Mouse (Mus musculus): ENCODE measurements at regions not wholly inside any gene's neighbourhood (a gene's known extent, or its start where the extent isn't known, plus 50 kb on each side); places are given as distances from the start of the nearest gene placed in this dataset.

DNA sequence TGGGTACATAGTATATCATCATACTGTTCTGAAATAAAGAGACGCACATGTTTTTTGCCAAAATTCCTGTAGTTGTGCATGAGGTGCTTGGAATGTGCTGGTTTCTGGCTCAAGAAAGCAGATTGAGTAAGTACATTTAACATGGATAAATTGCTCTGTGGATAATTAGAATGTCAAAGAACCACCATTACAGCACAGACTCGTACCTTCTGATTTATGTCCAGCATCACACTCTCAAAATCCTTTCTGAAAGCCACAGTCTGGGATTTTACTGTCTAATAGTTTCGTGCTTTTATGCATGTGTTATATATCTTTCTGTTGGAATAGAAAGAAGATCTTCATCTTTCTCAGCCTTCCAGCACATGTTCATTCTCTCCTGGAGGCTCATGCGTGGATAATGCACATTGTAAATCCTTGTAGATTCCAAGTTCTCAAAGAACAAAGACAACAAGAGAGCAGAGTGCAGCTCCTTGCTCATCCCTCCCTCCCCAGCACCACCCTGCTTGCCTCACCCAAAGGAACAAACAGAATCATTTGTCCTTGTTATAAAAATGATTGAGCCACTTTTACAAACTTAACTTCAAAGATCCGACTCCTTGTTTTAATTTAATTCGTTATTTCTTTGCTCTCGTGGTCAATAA, 348.9 kb upstream of the Ctso start:
- WGBS: 43% methylated on average over 7 of the region's 7 CpGs
- peaks cover 4% of the 10 kb centered on the region; the same call in 1 of the 2 replicates for H3K9me3 ChIP-seq
- ATAC-seq (ENCODE audit: low FRiP score, low read depth): no peak

DNA sequence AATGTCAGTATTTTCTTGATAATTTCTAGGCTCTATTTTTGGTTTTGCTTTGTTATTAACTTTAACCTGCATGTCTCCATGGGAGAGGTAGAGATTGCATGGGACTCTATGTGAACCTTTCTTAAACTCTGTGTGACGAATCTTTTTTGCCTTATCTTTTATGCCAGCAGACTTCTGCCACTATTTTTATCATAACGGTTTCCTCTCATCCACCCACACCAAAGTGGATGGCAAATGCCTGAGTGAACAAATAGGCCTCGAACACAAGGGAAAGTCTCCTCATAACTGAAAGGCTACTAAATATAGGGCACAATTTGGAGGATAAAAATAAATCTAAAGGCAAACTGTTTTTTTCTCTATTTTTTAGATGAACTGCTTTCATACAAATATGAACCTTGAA, 343.3 kb upstream of the Ctso start:
- Histone ChIP-seq H3K27me3 (no peaks in the 10 kb centered on the region), H3K27ac (no peak overlapping the region), H3K9ac (no peak overlapping the region), H3K4me1 (no peaks in the 10 kb centered on the region), H3K9me3 (peaks cover 4% of the 10 kb centered on the region; the same call in 1 of the 2 replicates), H3K36me3 (no peaks in the 10 kb centered on the region), H3K4me3 (no peak overlapping the region), H3K4me2 (replicated peaks) (no peak overlapping the region)
- whole genome bisulfite sequencing: 88% methylated on average over 3 of the region's 3 CpGs
- no peak for ATAC-seq (ENCODE audit: low FRiP score, low read depth)

More for the DNA sequence above, 348.9 kb upstream of the Ctso start:
- Histone ChIP-seq H3K27ac (no peak overlapping the region), H3K4me2 (replicated peaks) (no peak overlapping the region), H3K27me3 (no peaks in the 10 kb centered on the region), H3K4me1 (no peaks in the 10 kb centered on the region), H3K9ac (no peak overlapping the region), H3K4me3 (no peak overlapping the region), H3K36me3 (no peaks in the 10 kb centered on the region)

DNA sequence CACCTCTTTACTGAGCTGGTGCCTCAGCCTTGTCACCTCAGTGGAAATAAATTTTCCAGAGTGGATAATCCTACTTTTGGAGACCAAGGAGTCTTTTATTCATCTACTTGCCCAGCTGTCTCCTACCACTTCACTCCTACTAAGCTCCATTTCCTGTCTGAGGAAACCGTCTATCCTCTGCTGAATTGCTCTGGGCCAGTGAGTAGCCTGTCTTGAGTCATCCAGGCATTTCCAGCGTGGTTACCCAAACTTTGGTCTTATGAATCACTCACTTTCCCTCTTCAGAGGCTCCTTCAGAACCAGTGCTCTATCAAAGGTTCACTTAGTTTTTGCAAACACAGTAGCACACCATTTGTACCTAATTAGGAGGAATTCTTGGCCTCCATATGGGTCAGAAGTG, 303.2 kb upstream of the Ctso start:
- 40% methylated on average over 2 of the region's 2 CpGs for WGBS
- ATAC-seq (ENCODE audit: low FRiP score, low read depth): no peak
- H3K9me3 ChIP-seq: no peaks in the 10 kb centered on the region
- no peaks in the 10 kb centered on the region for H3K36me3 ChIP-seq
- H3K27me3 ChIP-seq: no peaks in the 10 kb centered on the region
- H3K4me1 ChIP-seq: no peaks in the 10 kb centered on the region
- no peak overlapping the region for H3K4me3 ChIP-seq
- no peak overlapping the region for H3K27ac ChIP-seq
- no peak overlapping the region for H3K9ac ChIP-seq
- no peak overlapping the region for H3K4me2 ChIP-seq (replicated peaks)

DNA sequence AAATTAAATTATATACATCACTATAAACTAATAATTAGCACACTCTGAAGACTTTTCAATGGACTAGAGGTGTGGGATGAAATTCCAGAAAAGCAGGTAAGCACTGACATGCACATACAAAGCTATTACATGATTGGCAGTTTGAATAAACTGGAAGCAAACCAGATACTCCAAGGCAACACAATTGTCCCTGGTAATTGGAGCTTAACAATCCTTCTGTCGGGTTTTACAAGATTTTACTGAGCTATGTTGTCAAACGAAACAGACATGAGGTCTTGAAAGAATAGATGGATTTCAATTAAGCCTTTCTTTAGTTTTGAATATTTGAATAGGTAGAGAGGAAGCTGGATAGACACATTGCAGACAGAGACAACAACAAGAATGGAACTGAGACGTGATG, 273.9 kb upstream of the Ctso start:
- H3K4me1 ChIP-seq: no peaks in the 10 kb centered on the region
- H3K27me3 ChIP-seq: no peaks in the 10 kb centered on the region
- no peaks in the 10 kb centered on the region for H3K9me3 ChIP-seq
- H3K9ac ChIP-seq: no peak overlapping the region
- H3K27ac ChIP-seq: no peak overlapping the region
- no peak for ATAC-seq (ENCODE audit: low FRiP score, low read depth)
- no peak overlapping the region for H3K4me2 ChIP-seq (replicated peaks)
- WGBS: 40% methylated on average over 3 of the region's 3 CpGs
- no peak overlapping the region for H3K4me3 ChIP-seq
- no peaks in the 10 kb centered on the region for H3K36me3 ChIP-seq

DNA sequence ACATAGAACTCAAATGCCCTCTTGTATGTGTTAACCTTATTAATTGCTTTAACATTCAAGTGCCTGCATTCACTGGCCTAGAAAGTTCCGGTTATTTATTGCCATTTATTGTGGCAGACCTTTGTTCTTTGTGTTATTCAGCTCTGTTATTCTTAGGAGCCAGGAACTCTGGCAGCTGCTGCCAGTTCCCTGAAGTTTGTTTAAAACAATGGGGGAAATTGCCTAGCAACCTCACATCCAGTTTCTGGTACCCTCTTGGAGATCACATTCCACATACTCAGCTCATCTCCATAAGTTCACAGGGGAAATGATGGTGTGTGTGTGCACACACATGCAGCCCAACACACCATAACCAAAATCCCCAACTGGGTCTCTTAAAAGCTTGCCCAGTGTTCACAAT, 270.8 kb upstream of the Ctso start:
- no peak for ATAC-seq (ENCODE audit: low FRiP score, low read depth)
- Histone ChIP-seq H3K36me3 (no peaks in the 10 kb centered on the region), H3K9me3 (no peaks in the 10 kb centered on the region), H3K4me3 (no peak overlapping the region), H3K27me3 (no peaks in the 10 kb centered on the region), H3K4me1 (no peaks in the 10 kb centered on the region), H3K9ac (no peak overlapping the region), H3K27ac (no peak overlapping the region), H3K4me2 (replicated peaks) (no peak overlapping the region)
- WGBS: 33% methylated on average over 1 of the region's 1 CpGs

DNA sequence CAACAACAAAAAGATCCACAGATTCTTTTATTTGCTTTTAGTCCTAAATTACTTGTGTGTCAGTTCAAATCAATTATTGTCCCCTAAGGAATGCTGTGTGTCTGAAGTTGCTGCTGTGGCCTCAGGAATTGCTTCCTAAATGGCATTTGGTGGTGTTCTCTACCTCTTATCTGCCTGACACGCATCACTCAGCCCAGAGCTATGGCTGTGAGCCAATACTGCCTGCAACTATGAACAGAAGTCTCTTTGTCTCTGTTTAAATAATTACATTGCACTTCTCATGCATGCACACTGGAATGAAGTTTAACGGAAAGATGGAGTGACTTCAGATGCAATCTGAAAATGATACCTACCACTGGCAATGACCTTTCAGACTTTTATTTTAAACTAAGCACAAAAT, 266.1 kb upstream of the Ctso start:
- ATAC-seq (ENCODE audit: low FRiP score, low read depth): no peak
- Histone ChIP-seq H3K4me3 (no peak overlapping the region), H3K9me3 (no peaks in the 10 kb centered on the region), H3K27ac (no peak overlapping the region), H3K9ac (no peak overlapping the region), H3K4me1 (no peaks in the 10 kb centered on the region), H3K27me3 (no peaks in the 10 kb centered on the region), H3K36me3 (no peaks in the 10 kb centered on the region), H3K4me2 (replicated peaks) (no peak overlapping the region)
- WGBS: 39% methylated on average over 2 of the region's 2 CpGs

DNA sequence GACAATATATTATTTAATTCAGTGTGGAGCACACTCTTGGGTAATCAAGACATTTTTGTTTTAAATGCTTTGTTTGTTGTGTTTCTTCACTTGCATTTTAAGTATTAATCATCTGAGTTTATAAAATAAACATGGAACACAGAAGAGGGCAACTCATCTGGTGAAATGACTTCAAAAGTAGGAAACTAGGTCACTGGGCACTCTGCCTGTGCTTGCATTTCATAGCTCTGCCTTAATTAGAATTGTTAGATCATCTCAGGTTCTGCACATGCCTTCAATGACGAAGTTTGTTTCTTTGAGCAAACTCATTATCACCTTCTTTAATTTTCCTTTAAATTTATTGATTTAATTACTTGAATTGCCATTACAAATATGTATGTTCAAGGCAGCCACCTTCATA, 255.8 kb upstream of the Ctso start:
- ATAC-seq (ENCODE audit: low FRiP score, low read depth): no peak
- H3K4me3 ChIP-seq: no peak overlapping the region
- no peaks in the 10 kb centered on the region for H3K27me3 ChIP-seq
- no peaks in the 10 kb centered on the region for H3K36me3 ChIP-seq
- WGBS: 40% methylated on average over 1 of the region's 1 CpGs
- no peak overlapping the region for H3K27ac ChIP-seq
- no peak overlapping the region for H3K9ac ChIP-seq
- no peaks in the 10 kb centered on the region for H3K4me1 ChIP-seq
- H3K9me3 ChIP-seq: no peaks in the 10 kb centered on the region
- no peak overlapping the region for H3K4me2 ChIP-seq (replicated peaks)

DNA sequence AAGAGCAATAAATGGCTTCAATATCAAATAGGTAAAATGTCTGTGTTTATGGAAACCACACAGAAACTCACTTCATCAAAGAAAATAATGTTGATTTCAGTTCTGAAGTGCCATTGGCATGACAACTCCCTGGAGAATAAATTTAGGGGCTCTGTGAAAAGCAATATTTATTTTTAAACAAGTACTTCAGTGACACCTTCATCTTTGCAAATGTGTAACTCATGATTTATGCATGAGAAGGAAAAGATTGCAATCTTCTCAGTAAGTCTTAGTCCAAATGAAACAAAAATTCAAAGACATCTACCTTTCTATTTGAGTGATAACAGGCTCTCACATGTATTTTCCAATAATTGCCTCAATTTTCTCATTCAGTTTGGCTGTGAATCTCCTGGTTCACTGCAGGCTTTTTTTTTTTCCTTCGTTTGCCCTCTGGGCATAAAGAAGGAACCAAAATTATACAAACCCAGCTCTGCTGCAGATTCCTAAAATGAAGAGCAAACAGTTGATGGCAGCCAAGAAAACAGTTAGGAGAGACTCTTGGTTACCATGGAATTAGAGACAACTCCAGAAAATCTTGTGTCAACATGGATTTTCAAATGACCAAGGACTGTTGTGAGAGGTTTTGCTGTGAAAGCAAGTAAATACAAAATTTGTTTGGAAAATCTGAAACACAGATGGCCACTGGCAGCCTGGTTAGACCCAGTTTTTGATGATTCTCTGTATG, 230.3 kb upstream of the Ctso start:
- no peaks in the 10 kb centered on the region for H3K9me3 ChIP-seq
- no peak overlapping the region for H3K4me3 ChIP-seq
- H3K36me3 ChIP-seq: no peaks in the 10 kb centered on the region
- H3K4me2 ChIP-seq (replicated peaks): no peak overlapping the region
- H3K27me3 ChIP-seq: no peaks in the 10 kb centered on the region
- no peaks in the 10 kb centered on the region for H3K4me1 ChIP-seq
- ATAC-seq (ENCODE audit: low FRiP score, low read depth): no peak
- WGBS: 49% methylated on average over 1 of the region's 1 CpGs
- no peak overlapping the region for H3K27ac ChIP-seq
- no peak overlapping the region for H3K9ac ChIP-seq

DNA sequence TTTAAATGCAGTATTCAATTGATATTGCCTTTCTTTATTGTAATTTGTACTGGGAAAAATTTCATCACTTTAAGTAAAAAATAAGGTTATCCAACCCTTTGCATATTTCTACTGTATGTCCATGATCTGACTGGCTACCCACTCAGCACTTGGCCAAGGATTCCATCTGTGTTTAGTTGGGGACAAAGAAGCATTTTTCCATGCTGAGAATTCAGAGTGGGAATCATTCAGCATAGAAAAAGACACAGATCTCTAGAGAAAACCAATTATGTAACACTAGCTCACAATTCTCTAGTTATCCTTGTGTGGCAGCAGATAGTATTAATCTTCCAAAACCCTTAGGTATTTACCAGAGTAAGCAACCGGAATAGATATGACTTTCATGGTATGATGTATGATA, 213.5 kb upstream of the Ctso start:
- H3K4me2 ChIP-seq (replicated peaks): no peak overlapping the region
- no peaks in the 10 kb centered on the region for H3K4me1 ChIP-seq
- no peak overlapping the region for H3K4me3 ChIP-seq
- no peaks in the 10 kb centered on the region for H3K36me3 ChIP-seq
- H3K27me3 ChIP-seq: no peaks in the 10 kb centered on the region
- H3K9ac ChIP-seq: no peak overlapping the region
- H3K27ac ChIP-seq: no peak overlapping the region
- ATAC-seq (ENCODE audit: low FRiP score, low read depth): no peak
- no peaks in the 10 kb centered on the region for H3K9me3 ChIP-seq
- WGBS: 91% methylated on average over 1 of the region's 1 CpGs

DNA sequence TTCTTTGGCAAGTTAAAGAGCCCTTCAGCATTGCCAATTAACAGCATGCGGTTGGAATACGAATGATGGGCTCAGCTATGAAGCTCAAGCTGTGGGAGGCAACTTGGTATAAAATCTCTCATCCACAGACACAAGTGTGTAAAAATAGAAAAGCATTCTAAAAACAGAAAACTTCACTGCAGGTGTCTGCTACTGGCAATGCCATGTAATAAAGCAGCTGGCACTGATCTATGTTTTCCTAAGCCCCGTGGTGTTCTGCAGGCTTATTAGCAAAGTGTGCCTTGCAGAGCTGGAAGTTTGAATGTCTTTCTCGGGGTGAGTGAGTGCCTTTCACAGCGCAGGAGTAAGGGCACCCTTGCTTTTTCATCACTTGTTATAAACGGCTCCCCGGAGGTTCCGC, 196.9 kb upstream of the Ctso start:
- Histone ChIP-seq H3K4me1 (no peaks in the 10 kb centered on the region), H3K9ac (no peak overlapping the region), H3K27me3 (no peaks in the 10 kb centered on the region), H3K4me3 (no peak overlapping the region), H3K27ac (no peak overlapping the region), H3K4me2 (replicated peaks) (no peak overlapping the region), H3K36me3 (no peaks in the 10 kb centered on the region), H3K9me3 (no peaks in the 10 kb centered on the region)
- WGBS: 55% methylated on average over 8 of the region's 8 CpGs
- no peak for ATAC-seq (ENCODE audit: low FRiP score, low read depth)

DNA sequence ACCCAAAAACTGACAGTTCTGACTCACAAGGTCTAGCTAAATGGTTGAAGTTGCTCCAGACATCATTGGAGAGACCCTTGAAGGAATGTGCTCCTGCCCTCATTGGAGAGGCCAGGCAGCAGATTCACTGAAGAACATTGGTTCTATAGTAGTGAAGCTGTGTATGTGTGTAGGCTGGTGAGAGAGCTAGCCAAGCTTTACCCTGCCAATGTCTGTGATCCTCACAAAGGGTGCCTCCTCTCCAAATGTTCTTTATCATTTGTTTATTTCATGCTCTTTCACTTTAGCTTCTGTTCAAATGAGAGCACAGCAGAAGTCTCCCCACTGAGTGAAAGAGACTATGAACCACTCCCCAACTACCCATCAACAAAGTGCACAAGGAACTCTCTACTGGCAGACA, 195.6 kb upstream of the Ctso start:
- Histone ChIP-seq H3K9ac (no peak overlapping the region), H3K27me3 (no peaks in the 10 kb centered on the region), H3K36me3 (no peaks in the 10 kb centered on the region), H3K9me3 (no peaks in the 10 kb centered on the region), H3K4me2 (replicated peaks) (no peak overlapping the region), H3K4me1 (no peaks in the 10 kb centered on the region), H3K27ac (no peak overlapping the region), H3K4me3 (no peak overlapping the region)
- no peak for ATAC-seq (ENCODE audit: low FRiP score, low read depth)

DNA sequence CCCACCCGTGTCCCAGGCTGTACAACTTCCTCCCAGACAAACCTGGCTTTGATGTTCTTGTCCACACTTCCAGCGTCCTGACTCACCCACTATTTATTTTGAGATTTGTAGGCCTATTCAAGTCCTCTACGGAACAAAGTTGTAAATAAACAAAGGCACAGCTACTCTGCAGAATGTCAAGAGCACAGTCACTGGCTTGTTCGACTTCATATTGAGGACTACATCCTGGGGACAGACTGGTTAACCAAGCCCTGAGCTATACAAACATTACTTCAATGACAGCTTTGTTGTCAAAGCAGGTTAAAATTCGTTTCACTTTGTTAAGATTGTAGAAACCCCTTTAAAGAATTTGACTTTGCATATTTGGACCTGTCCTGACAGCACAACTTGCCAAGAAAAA, 190.3 kb upstream of the Ctso start:
- ATAC-seq (ENCODE audit: low FRiP score, low read depth): no peak
- Histone ChIP-seq H3K27ac (no peak overlapping the region), H3K9me3 (no peaks in the 10 kb centered on the region), H3K4me1 (no peaks in the 10 kb centered on the region; the same call in 1 of the 2 replicates), H3K27me3 (no peaks in the 10 kb centered on the region), H3K4me3 (no peak overlapping the region), H3K4me2 (replicated peaks) (no peak overlapping the region), H3K36me3 (no peaks in the 10 kb centered on the region), H3K9ac (no peak overlapping the region)
- 32% methylated on average over 5 of the region's 5 CpGs for WGBS

DNA sequence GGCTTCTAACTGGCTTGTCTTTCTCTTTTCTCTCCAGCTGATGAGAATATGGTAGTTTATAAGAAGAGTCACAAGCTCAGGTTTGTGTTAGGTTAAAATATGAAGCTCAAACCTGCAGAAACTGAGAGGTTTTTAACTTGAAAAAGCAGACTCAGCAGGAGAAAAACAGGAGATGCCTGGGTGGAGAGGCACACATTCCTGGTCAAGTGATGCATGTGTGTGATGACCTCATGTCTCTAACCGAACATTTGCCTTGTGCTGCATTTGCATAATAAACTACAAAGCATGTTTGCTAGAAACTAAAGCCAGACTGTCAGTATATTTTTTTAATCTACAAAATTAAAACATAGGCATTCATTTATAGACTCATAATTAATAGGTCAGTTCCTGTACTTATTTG, 182.2 kb upstream of the Ctso start:
- no peak overlapping the region for H3K9ac ChIP-seq
- WGBS: 36% methylated on average over 1 of the region's 1 CpGs
- H3K36me3 ChIP-seq: no peaks in the 10 kb centered on the region
- no peak overlapping the region for H3K27ac ChIP-seq
- no peak for ATAC-seq (ENCODE audit: low FRiP score, low read depth)
- H3K4me2 ChIP-seq (replicated peaks): no peak overlapping the region
- H3K4me1 ChIP-seq: peaks cover 26% of the 10 kb centered on the region
- H3K27me3 ChIP-seq: no peaks in the 10 kb centered on the region
- no peak overlapping the region for H3K4me3 ChIP-seq
- no peaks in the 10 kb centered on the region for H3K9me3 ChIP-seq
